Mouse (Mus musculus): ENCODE measurements at regions not wholly inside any gene's neighbourhood (a gene's known extent, or its start where the extent isn't known, plus 50 kb on each side); places are given as distances from the start of the nearest gene placed in this dataset.
"Not testable (repeated sequence)": the region's sequence is repeated elsewhere in the genome, so short reads cannot be mapped to it uniquely, and the experiment has no call there.

GRCm38 (mm10) chr15:90291848-90292247 lies 67.7 kb downstream of the Alg10b start:
- Histone ChIP-seq H3K27me3 (ENCODE audit: control insufficient read depth, insufficient read depth, low read length) (no peaks in the 10 kb centered on the region), H3K27ac (ENCODE audit: control insufficient read depth, insufficient read depth, low read length) (no peak overlapping the region), H3K4me3 (ENCODE audit: control insufficient read depth, insufficient read depth, low read length) (no peak overlapping the region), H3K4me1 (replicated peaks; ENCODE audit: control insufficient read depth, insufficient read depth, low read length) (no peaks in the 10 kb centered on the region), H3K36me3 (ENCODE audit: control insufficient read depth, insufficient read depth, low read length) (no peaks in the 10 kb centered on the region)
- TF ChIP-seq CTCF (IDR thresholded peaks at IDR 0.05; ENCODE audit: borderline replicate concordance, control insufficient read depth, extremely low read depth, insufficient read depth, low read length, poor library complexity) (no peak), POLR2A (IDR thresholded peaks at IDR 0.05; ENCODE audit: control insufficient read depth, extremely low read depth, insufficient read depth, low read length, poor library complexity) (no peak)
- WGBS: 94% methylated on average over 1 of the region's 1 CpGs
- no peak for DNase-seq

- Histone ChIP-seq H3K4me1 (replicated peaks; ENCODE audit: control insufficient read depth, insufficient read depth, low read length) (no peaks in the 10 kb centered on the region), H3K4me3 (ENCODE audit: control insufficient read depth, insufficient read depth, low read length) (no peak overlapping the region), H3K27ac (ENCODE audit: control insufficient read depth, insufficient read depth, low read length) (no peak overlapping the region), H3K36me3 (ENCODE audit: control insufficient read depth, insufficient read depth, low read length) (no peaks in the 10 kb centered on the region), H3K27me3 (ENCODE audit: control insufficient read depth, insufficient read depth, low read length) (no peaks in the 10 kb centered on the region)
- TF ChIP-seq POLR2A (IDR thresholded peaks at IDR 0.05; ENCODE audit: control insufficient read depth, extremely low read depth, insufficient read depth, low read length, poor library complexity) (no peak), CTCF (IDR thresholded peaks at IDR 0.05; ENCODE audit: borderline replicate concordance, control insufficient read depth, extremely low read depth, insufficient read depth, low read length, poor library complexity) (no peak)
- WGBS: 62% methylated on average over 2 of the region's 2 CpGs
- no peak for DNase-seq
Measured at GRCm38 (mm10) chr15:90294353-90294922, 70.3 kb downstream of the Alg10b start.

- no peak overlapping the region for H3K27ac ChIP-seq (ENCODE audit: control insufficient read depth, insufficient read depth, low read length)
- no peak for DNase-seq
- H3K4me3 ChIP-seq (ENCODE audit: control insufficient read depth, insufficient read depth, low read length): no peak overlapping the region
- no peaks in the 10 kb centered on the region for H3K4me1 ChIP-seq (replicated peaks; ENCODE audit: control insufficient read depth, insufficient read depth, low read length)
- H3K27me3 ChIP-seq (ENCODE audit: control insufficient read depth, insufficient read depth, low read length): no peaks in the 10 kb centered on the region
- H3K36me3 ChIP-seq (ENCODE audit: control insufficient read depth, insufficient read depth, low read length): no peaks in the 10 kb centered on the region
- 90% methylated on average over 7 of the region's 7 CpGs for WGBS
- TF ChIP-seq POLR2A (IDR thresholded peaks at IDR 0.05; ENCODE audit: control insufficient read depth, extremely low read depth, insufficient read depth, low read length, poor library complexity) (no peak), CTCF (IDR thresholded peaks at IDR 0.05; ENCODE audit: borderline replicate concordance, control insufficient read depth, extremely low read depth, insufficient read depth, low read length, poor library complexity) (no peak)
Measured at GRCm38 (mm10) chr15:90298566-90298965, 74.5 kb downstream of the Alg10b start.

- DNase-seq: no peak
- WGBS: 95% methylated on average over 1 of the region's 1 CpGs
- Histone ChIP-seq H3K36me3 (ENCODE audit: control insufficient read depth, insufficient read depth, low read length) (no peaks in the 10 kb centered on the region), H3K27me3 (ENCODE audit: control insufficient read depth, insufficient read depth, low read length) (no peaks in the 10 kb centered on the region), H3K4me3 (ENCODE audit: control insufficient read depth, insufficient read depth, low read length) (no peak overlapping the region), H3K27ac (ENCODE audit: control insufficient read depth, insufficient read depth, low read length) (no peak overlapping the region), H3K4me1 (replicated peaks; ENCODE audit: control insufficient read depth, insufficient read depth, low read length) (no peaks in the 10 kb centered on the region)
- TF ChIP-seq CTCF (IDR thresholded peaks at IDR 0.05; ENCODE audit: borderline replicate concordance, control insufficient read depth, extremely low read depth, insufficient read depth, low read length, poor library complexity) (no peak), POLR2A (IDR thresholded peaks at IDR 0.05; ENCODE audit: control insufficient read depth, extremely low read depth, insufficient read depth, low read length, poor library complexity) (no peak)
Measured at GRCm38 (mm10) chr15:90303393-90303792, 79.3 kb downstream of the Alg10b start.

- Histone ChIP-seq H3K36me3 (ENCODE audit: control insufficient read depth, insufficient read depth, low read length) (no peaks in the 10 kb centered on the region), H3K27ac (ENCODE audit: control insufficient read depth, insufficient read depth, low read length) (no peak overlapping the region), H3K4me3 (ENCODE audit: control insufficient read depth, insufficient read depth, low read length) (no peak overlapping the region), H3K4me1 (replicated peaks; ENCODE audit: control insufficient read depth, insufficient read depth, low read length) (no peaks in the 10 kb centered on the region), H3K27me3 (ENCODE audit: control insufficient read depth, insufficient read depth, low read length) (no peaks in the 10 kb centered on the region)
- TF ChIP-seq CTCF (IDR thresholded peaks at IDR 0.05; ENCODE audit: borderline replicate concordance, control insufficient read depth, extremely low read depth, insufficient read depth, low read length, poor library complexity): no peak
- TF ChIP-seq POLR2A (IDR thresholded peaks at IDR 0.05; ENCODE audit: control insufficient read depth, extremely low read depth, insufficient read depth, low read length, poor library complexity): no peak
- 71% methylated on average over 3 of the region's 3 CpGs for WGBS
- DNase-seq: no peak
Measured at GRCm38 (mm10) chr15:90305051-90305450, 80.9 kb downstream of the Alg10b start.

DNA sequence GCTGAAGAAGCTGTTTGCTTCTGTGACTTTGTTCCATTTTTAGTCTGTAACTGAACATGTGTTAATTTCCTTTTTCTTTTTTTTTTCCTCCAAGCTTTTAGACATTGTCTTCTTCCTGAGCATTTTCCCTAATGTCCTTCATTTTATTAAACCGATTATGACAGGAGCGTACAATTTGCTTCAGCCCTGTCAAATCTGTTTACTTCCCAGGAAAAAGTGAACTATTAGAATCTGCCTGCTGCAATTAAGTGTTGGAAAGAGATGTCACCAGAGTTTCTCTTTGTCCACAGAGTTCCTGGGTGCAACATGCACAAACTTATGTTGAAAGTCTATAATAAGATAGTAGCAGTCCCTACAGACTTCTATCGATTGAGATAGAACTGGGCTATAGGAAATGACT lies 82.8 kb downstream of the Alg10b start:
- Histone ChIP-seq H3K36me3 (ENCODE audit: control insufficient read depth, insufficient read depth, low read length) (no peaks in the 10 kb centered on the region), H3K27me3 (ENCODE audit: control insufficient read depth, insufficient read depth, low read length) (no peaks in the 10 kb centered on the region), H3K27ac (ENCODE audit: control insufficient read depth, insufficient read depth, low read length) (no peak overlapping the region), H3K4me1 (replicated peaks; ENCODE audit: control insufficient read depth, insufficient read depth, low read length) (no peaks in the 10 kb centered on the region), H3K4me3 (ENCODE audit: control insufficient read depth, insufficient read depth, low read length) (no peak overlapping the region)
- TF ChIP-seq CTCF (IDR thresholded peaks at IDR 0.05; ENCODE audit: borderline replicate concordance, control insufficient read depth, extremely low read depth, insufficient read depth, low read length, poor library complexity): no peak
- no peak for TF ChIP-seq POLR2A (IDR thresholded peaks at IDR 0.05; ENCODE audit: control insufficient read depth, extremely low read depth, insufficient read depth, low read length, poor library complexity)
- no peak for DNase-seq
- WGBS: 92% methylated on average over 3 of the region's 3 CpGs

GRCm38 (mm10) chr15:90308433-90308832 lies 84.3 kb downstream of the Alg10b start:
- not testable (repeated sequence) for DNase-seq
- 58% methylated on average over 5 of the region's 5 CpGs for WGBS

More at GRCm38 (mm10) chr15:90308433-90308832, 84.3 kb downstream of the Alg10b start:
- H3K27ac ChIP-seq (ENCODE audit: control insufficient read depth, insufficient read depth, low read length); H3K4me3 ChIP-seq (ENCODE audit: control insufficient read depth, insufficient read depth, low read length); H3K27me3 ChIP-seq (ENCODE audit: control insufficient read depth, insufficient read depth, low read length); H3K36me3 ChIP-seq (ENCODE audit: control insufficient read depth, insufficient read depth, low read length); H3K4me1 ChIP-seq (replicated peaks; ENCODE audit: control insufficient read depth, insufficient read depth, low read length): not testable (repeated sequence)
